Mouse (Mus musculus): Measurements from ENCODE around the gene Hk2.

- TF ChIP-seq CTCF (conservative IDR thresholded peaks at IDR 0.05; ENCODE audit: low read length): peak; percentile 99
- TF ChIP-seq NANOG (IDR thresholded peaks at IDR 0.05; ENCODE audit: borderline replicate concordance, low read length): no peak
These were observed 60.0 kb downstream of the Hk2 start for GRCm38 (mm10) chr6:82714243-82714642.

Data from E14TG2a.4 (cell line).